Comparison of ENCODE assay signal across 18 mouse cellular contexts in the genomic region with DNA sequence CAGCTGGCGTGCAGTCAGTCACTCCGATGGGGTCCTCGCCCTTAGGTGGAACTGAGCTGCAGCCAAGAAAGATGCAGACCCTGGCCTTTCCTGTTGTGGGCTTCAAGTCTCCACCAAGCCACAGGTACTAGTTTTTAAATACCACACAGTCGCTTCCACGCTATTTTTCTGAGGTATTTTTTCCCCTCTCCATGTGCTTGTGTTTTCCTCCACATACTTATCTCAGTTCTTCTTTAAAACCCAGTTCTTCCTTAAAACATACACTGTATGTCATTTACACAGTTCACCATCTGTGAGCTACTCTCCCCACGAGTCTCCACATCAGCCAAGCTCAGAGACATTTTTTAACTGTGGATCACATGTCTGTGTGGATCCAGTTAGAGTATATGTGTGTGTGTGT. TPM values are rescaled to one million over a fixed set of nuclear protein-coding genes. Genes with fewer than 3 reads are reported as not detected.
DNase-seq lines count a peak whose midpoint lies in the region; ATAC-seq and TF ChIP-seq lines count a peak whose summit lies in the region.
"Had no signal": no experiment of that assay in that cellular context is flagged by ENCODE, and none has a peak within 500 bp of the region (broad histone marks: within the 10 kb centered on the region; RNA-seq: fewer than 3 reads in every experiment).

No protein-coding gene starts in this region.

- no peak overlapping the region for H3K4me2 ChIP-seq in midbrain, embryonic 11.5 days
- H3K4me2 ChIP-seq in midbrain, embryonic 16.5 days (ENCODE audit: low read length) = no peak overlapping the region

- H3K27ac ChIP-seq in gastrocnemius, adult 2 months = 0 out of 2 replicates have a peak overlapping the region, but pooled peaks have one; percentile 3
- no peak overlapping the region for H3K27ac ChIP-seq in midbrain, embryonic 11.5 days (ENCODE audit: low read depth, low read length)
- no peak overlapping the region for H3K27ac ChIP-seq in midbrain, embryonic 16.5 days (ENCODE audit: low read length)

- no peaks in the 10 kb centered on the region for H3K27me3 ChIP-seq in midbrain, embryonic 11.5 days (ENCODE audit: control insufficient read depth, insufficient read depth, low read length)
- H3K27me3 ChIP-seq in midbrain, embryonic 16.5 days (ENCODE audit: control insufficient read depth, insufficient read depth, low read depth, low read length) = no peaks in the 10 kb centered on the region
- H3K27me3 ChIP-seq: CH12.LX, Patski had no signal

- TF ChIP-seq CTCF in gastrocnemius, adult 2 months (IDR thresholded peaks at IDR 0.05) = no peak

- ATAC-seq in midbrain, embryonic 11.5 days (ENCODE audit: low FRiP score) = no peak
- ATAC-seq in midbrain, embryonic 16.5 days = no peak
- ATAC-seq: activated CD4-positive, CD25-positive, alpha-beta regulatory T cell, adult 4 months; Patski had no signal

- H3K9ac ChIP-seq in midbrain, embryonic 11.5 days (ENCODE audit: low read length) = no peak overlapping the region
- no peak overlapping the region for H3K9ac ChIP-seq in midbrain, embryonic 16.5 days (ENCODE audit: low read depth, low read length)

- H3K36me3 ChIP-seq in midbrain, embryonic 11.5 days (ENCODE audit: control insufficient read depth, insufficient read depth, low read length) = peaks cover 10% of the 10 kb centered on the region
- peaks cover 22% of the 10 kb centered on the region for H3K36me3 ChIP-seq in midbrain, embryonic 16.5 days (ENCODE audit: control insufficient read depth, insufficient read depth, low read length)
- H3K36me3 ChIP-seq: G1E had no signal

- no peak overlapping the region for H3K4me3 ChIP-seq in gastrocnemius, adult 2 months
- H3K4me3 ChIP-seq in midbrain, embryonic 11.5 days (ENCODE audit: low read depth, low read length) = no peak overlapping the region
- H3K4me3 ChIP-seq in midbrain, embryonic 16.5 days (ENCODE audit: low read depth, low read length) = no peak overlapping the region

- no peaks in the 10 kb centered on the region for H3K9me3 ChIP-seq in midbrain, embryonic 11.5 days (ENCODE audit: control insufficient read depth, low read length)
- H3K9me3 ChIP-seq in midbrain, embryonic 16.5 days (replicated peaks; ENCODE audit: control insufficient read depth, low read length, poor library complexity, severe bottlenecking) = no peaks in the 10 kb centered on the region

- no peak for DNase-seq in gastrocnemius, adult 2 months
- no peak for DNase-seq in gastrocnemius, postnatal 25 days
- peak; percentile 78 for DNase-seq in midbrain, embryonic 11.5 days (ENCODE audit: low spot score, missing footprints)
- DNase-seq: adrenal gland, adult 2 months; adrenal gland, adult 8-10 months; adrenal gland, postnatal 10 days; adrenal gland, postnatal 14 days; adrenal gland, postnatal 25 days; adrenal gland, postnatal 36 days; B cell, adult 2 months; cerebellum, adult 11 months; cerebellum, adult 11-12 months; cerebellum, adult 18-20 months had no signal

- 94% methylated on average over 6 of the region's 6 CpGs for WGBS in midbrain, embryonic 11.5 days
- 88% methylated on average over 6 of the region's 6 CpGs for WGBS in midbrain, embryonic 16.5 days

- intact Hi-C loops in gastrocnemius, adult 2 months (cut with DNase I) = no loop called here

- no peaks in the 10 kb centered on the region for H3K4me1 ChIP-seq in midbrain, embryonic 11.5 days (ENCODE audit: control insufficient read depth, insufficient read depth, low read length)
- peaks cover 6% of the 10 kb centered on the region for H3K4me1 ChIP-seq in midbrain, embryonic 16.5 days (ENCODE audit: control insufficient read depth, insufficient read depth, low read length)

RNA-seq across cellular contexts. Expression of gene Nfil3, which starts 10.0 kb away (rescaled TPM):
- total RNA-seq in gastrocnemius, adult 2 months (2021) = 100 to 1,000 TPM in 1 of 2 experiments, 10 to 100 TPM in 1; 40.2 to 137 TPM
- 10 to 100 TPM; 21.4 to 53.7 TPM for total RNA-seq in gastrocnemius, postnatal 25 days (2021)
- polyA plus RNA-seq in midbrain, embryonic 11.5 days (2014; fragmentation: Nextera tagmentation; extraction: Ambion mirVana) = 18.3 and 19.3 TPM in 2 replicates
- 46.5 and 47.0 TPM in 2 replicates for polyA plus RNA-seq in midbrain, embryonic 16.5 days (2015; fragmentation: Nextera tagmentation; extraction: Ambion mirVana)

RNA-seq across cellular contexts. Expression of gene Auh, which starts 41.4 kb away (rescaled TPM):
- 10 to 100 TPM; 74.0 to 94.1 TPM for total RNA-seq in gastrocnemius, adult 2 months (2021)
- total RNA-seq in gastrocnemius, postnatal 25 days (2021) = 10 to 100 TPM; 62.9 to 64.6 TPM
- 38.7 and 39.6 TPM in 2 replicates for polyA plus RNA-seq in midbrain, embryonic 11.5 days (2014; fragmentation: Nextera tagmentation; extraction: Ambion mirVana)
- polyA plus RNA-seq in midbrain, embryonic 16.5 days (2015; fragmentation: Nextera tagmentation; extraction: Ambion mirVana) = 59.6 and 60.2 TPM in 2 replicates
